Mouse (Mus musculus) ovary, adult 10 weeks (tissue): Measurements from ENCODE around the gene H60c. TPM values are rescaled to one million over a fixed set of nuclear protein-coding genes. Genes with fewer than 3 reads are reported as not detected.

Source experiments
- polyA plus RNA-seq: library from polyadenylated mRNA; stranded (reverse); fragments of 350-450 nt; fragmentation: Illumina TruSeq; extraction: RNeasy Lipid Tissue Mini Kit (QIAGEN cat#74804); gene quantifications from one replicate; pipeline ENCODE4 v1.2.3, GENCODE M21; 2014

The H60c gene
- polyA plus RNA-seq = 4.4 TPM

DNA sequence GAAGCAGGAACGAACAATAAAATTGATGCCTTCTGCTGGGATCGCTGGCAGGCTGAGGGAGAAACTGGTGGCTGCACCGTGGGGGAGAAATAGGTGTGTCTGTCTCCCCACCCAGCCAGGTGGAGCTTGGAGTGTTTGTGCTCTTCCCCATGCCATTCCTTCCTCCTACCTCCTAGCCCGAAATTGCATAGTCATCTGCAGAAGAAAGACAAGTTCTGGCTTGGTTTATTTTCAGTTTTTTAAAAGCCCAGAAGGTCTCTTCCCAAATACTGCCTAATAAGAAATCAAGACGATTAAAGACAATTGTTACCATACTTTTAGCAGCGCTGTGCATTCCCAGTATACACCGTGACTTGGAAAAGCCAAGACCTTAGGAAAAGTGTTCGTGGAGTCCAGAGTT lies at the start of gene H60c:
H60c (minus strand) TSS at position 101 of the 400 bp plus-strand sequence.

Other genes with a start within 250 kb of the H60c start
- 9.9 TPM for gene Ppp1r14c, start 98.3 kb upstream of the H60c start, polyA plus RNA-seq